Mouse (Mus musculus): ENCODE data around the gene Ccr6.

- TF ChIP-seq HCFC1 (IDR thresholded peaks at IDR 0.05; ENCODE audit: borderline replicate concordance, insufficient read depth, low read length) (no peak), MAFK (IDR thresholded peaks at IDR 0.05; ENCODE audit: insufficient read depth, low read depth, low read length) (no peak), CHD2 (IDR thresholded peaks at IDR 0.05; ENCODE audit: low read depth, low read length) (no peak), ZC3H11A (IDR thresholded peaks at IDR 0.05; ENCODE audit: borderline replicate concordance, low read depth, low read length) (no peak)
Observed at GRCm38 (mm10) chr17:8298281-8298680, 62.4 kb downstream of the Ccr6 start.
